Mouse (Mus musculus): ENCODE data around the gene Arsa. TPM values are rescaled to one million over a fixed set of nuclear protein-coding genes. Genes with fewer than 3 reads are reported as not detected.
A peak's percentile ranks its signal among the peaks of the same experiment; 100 is the strongest.

Gene Arsa
- polyA plus RNA-seq, 1 experiment from 2014 or later, result 23.8 TPM

DNA sequence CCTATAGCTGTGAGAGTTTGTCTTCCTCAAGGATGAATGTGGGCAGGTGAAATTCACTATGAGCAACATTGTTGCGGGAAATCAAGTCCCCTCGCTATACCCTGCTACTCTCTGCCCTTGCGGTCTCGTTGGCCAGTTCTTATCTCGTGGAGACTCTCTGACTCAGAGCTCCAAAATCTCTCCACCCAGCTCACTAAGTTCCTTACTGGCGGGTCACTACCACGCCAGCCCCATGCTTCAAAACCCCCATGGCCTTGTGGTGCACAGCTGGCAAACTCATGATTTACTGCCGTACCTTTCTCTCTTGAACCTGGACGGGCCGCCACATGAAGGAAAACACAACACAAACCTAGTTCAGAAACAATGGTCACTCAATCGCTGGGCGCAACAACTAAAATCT lies 11.0 kb upstream of the Arsa start:
- no peaks in the 10 kb centered on the region for H3K9me3 ChIP-seq
- WGBS, result 84% methylated on average over 12 of the region's 12 CpGs
- H3K4me1 ChIP-seq, result no peaks in the 10 kb centered on the region
- H3K4me3 ChIP-seq, result no peak overlapping the region
- H3K36me3 ChIP-seq, result no peaks in the 10 kb centered on the region
- H3K27ac ChIP-seq (replicated peaks), result no peak overlapping the region
- no peak overlapping the region for H3K9ac ChIP-seq (replicated peaks)
- H3K4me2 ChIP-seq (replicated peaks), result no peak overlapping the region
- no peak for ATAC-seq (replicated peaks)
- no peaks in the 10 kb centered on the region for H3K27me3 ChIP-seq

DNA sequence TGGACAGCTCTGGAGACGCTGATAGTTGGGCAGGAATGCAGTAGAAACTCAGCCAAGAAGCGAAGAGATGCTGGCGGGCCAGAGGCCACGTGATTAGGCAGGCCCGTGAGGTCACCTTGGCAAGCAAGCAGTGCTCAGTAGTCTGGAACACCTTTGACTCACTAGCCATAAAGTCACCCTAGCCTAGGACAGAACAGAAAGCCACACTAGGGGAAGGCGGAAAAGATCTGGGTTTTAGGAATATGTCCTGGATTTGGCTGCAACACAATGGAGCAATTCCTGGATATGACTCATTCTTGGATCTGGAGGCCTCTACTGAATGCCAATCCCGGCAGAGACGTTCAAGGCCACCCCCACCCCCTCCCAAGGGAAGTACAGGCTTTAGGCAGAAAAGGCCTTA lies 3.4 kb upstream of the Arsa start:
- no peak overlapping the region for H3K27ac ChIP-seq (replicated peaks)
- no peak overlapping the region for H3K4me3 ChIP-seq
- no peak for ATAC-seq (replicated peaks)
- no peaks in the 10 kb centered on the region for H3K36me3 ChIP-seq
- no peaks in the 10 kb centered on the region for H3K27me3 ChIP-seq
- peaks cover 7% of the 10 kb centered on the region for H3K4me1 ChIP-seq
- H3K4me2 ChIP-seq (replicated peaks), result no peak overlapping the region
- WGBS, result 79% methylated on average over 8 of the region's 8 CpGs
- no peak overlapping the region for H3K9ac ChIP-seq (replicated peaks)
- H3K9me3 ChIP-seq, result no peaks in the 10 kb centered on the region

DNA sequence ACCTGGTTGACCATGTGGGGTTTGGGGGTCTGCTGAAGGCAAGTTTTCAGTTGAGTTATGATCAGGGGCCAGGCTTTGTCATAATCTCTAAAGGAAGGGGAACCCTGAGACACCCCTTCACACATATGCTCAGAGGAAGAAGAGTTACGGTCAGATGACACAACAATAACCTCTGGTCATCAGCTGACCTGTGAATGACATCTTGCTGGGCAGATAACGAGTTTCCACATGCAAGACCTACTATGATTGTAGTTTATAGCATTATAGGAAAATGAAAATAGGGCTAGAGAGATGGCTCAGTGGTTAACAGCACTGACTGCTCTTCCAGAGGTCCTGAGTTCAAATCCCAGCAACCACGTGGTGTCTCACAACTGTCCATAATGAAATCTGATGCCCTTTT lies 1.4 kb upstream of the Arsa start:
- Histone ChIP-seq H3K9me3 (no peaks in the 10 kb centered on the region), H3K4me2 (replicated peaks) (no peak overlapping the region), H3K36me3 (no peaks in the 10 kb centered on the region), H3K27me3 (no peaks in the 10 kb centered on the region), H3K4me3 (no peak overlapping the region), H3K4me1 (peaks cover 13% of the 10 kb centered on the region), H3K9ac (replicated peaks) (no peak overlapping the region), H3K27ac (replicated peaks) (no peak overlapping the region)
- ATAC-seq (replicated peaks), result no peak
- WGBS, result 89% methylated on average over 3 of the region's 3 CpGs

DNA sequence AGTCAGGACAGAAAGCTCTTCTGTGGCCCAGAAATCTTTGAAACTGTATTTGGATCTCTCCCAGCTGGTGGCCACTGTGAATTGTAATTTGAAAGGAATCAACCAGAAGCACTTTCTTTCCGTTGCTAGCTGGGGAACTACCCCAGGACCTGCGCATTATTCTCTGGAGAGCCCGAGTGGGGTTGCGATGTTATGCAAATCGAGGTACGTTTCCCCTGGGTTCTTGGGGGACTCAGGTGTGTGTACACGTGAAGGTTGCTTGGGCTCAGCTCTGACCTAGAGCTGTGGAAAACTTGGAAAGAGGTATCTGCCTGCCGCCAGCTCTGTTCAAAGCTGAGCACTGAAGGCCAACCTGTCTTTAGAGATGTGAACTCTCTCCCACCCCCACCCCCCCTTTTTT lies 581 bp upstream of the Arsa start:
- H3K4me1 ChIP-seq, result peaks cover 13% of the 10 kb centered on the region
- no peaks in the 10 kb centered on the region for H3K36me3 ChIP-seq
- ATAC-seq (replicated peaks), result no peak
- H3K27ac ChIP-seq (replicated peaks), result no peak overlapping the region
- no peak overlapping the region for H3K4me3 ChIP-seq
- 47% methylated on average over 8 of the region's 8 CpGs for WGBS
- no peak overlapping the region for H3K9ac ChIP-seq (replicated peaks)
- no peaks in the 10 kb centered on the region for H3K27me3 ChIP-seq
- H3K9me3 ChIP-seq, result no peaks in the 10 kb centered on the region
- no peak overlapping the region for H3K4me2 ChIP-seq (replicated peaks)

DNA sequence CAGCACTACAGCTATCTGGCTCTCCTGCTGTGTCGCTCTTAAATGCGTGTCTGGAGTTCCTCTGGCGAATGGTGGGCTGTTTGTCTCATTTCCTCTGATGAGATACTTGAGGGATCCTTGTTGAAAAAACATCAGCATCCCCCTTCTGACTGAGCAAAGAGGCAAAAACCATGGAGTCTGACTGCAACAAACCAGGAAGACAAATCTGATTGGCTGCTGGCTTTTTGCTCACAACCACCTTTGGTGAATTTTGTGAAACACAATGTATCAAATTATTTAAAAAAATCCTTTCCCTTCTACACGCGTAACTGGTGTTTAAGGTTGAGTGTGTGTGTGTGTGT lies 780 bp downstream of the Arsa start:
- no peaks in the 10 kb centered on the region for H3K27me3 ChIP-seq
- H3K9me3 ChIP-seq, result no peaks in the 10 kb centered on the region
- H3K27ac ChIP-seq (replicated peaks), result peak overlapping the region; percentile 89
- WGBS, result 6% methylated on average over 5 of the region's 5 CpGs
- H3K36me3 ChIP-seq, result no peaks in the 10 kb centered on the region
- H3K4me2 ChIP-seq (replicated peaks), result peak overlapping the region; percentile 80
- ATAC-seq (replicated peaks), result no peak
- H3K4me3 ChIP-seq, result peak overlapping the region; percentile 61
- H3K9ac ChIP-seq (replicated peaks), result peak overlapping the region; percentile 65
- H3K4me1 ChIP-seq, result peaks cover 13% of the 10 kb centered on the region

DNA sequence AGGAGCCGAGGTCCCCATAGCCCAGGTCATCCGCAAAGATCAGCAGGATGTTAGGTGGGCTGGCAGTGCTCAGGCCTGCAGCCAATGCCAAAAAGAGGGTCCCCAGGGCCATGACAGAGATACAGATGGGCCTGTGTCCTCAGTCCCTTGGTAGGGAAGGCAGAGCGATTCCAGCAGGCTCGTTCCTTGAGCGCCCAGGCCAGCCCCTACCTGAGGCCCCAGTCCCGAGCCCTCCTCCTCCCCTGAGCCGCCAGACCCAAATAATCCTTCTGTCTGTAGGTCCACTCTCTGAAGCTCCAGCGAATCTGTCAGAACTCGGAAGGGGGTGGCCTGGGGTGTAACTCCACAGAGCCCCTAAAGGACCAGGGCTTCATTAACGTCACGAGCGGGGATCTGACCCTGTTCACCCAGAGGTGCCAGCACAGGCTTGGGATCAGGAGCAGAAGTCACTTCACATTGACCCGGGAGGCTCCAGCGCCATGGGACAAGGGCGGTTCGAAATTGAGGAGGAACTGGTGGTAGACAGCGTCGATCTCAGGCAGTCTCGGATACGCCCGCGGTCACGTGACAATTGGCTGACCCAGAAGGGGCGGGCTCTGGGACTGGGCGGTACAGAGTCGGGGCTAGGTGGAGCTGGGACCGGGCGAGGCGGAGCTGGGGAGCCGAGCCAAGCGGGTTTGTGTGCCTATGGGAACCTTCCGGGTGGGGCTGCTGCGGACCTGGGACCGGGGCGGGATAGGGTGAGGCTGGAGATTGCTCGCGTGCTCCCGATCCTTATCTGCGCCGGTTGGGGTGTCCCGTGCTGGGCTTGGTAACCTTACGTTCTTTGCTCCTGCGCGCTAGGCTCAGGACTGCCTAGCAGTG lies 1.4 kb downstream of the Arsa start:
- Histone ChIP-seq H3K27me3 (no peaks in the 10 kb centered on the region), H3K9ac (replicated peaks) (peak overlapping the region; percentile 65)
- WGBS, result 10% methylated on average over 44 of the region's 44 CpGs

DNA sequence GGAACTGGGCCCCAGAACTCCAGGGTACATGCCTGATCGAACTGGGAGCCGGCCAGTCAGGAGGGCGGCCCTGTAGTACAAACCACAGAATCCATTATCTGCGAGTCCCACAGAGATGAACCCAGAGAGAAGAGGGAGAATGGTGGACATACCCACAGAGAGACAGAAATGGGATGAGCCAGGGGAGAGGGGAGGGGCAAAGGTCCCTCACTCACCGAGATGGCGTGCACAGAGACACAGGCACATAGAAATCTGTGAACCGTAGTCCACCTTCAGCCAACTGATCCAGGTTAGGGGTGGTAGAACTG lies 2.0 kb downstream of the Arsa start:
- H3K4me2 ChIP-seq (replicated peaks), result peak overlapping the region; percentile 80
- H3K9me3 ChIP-seq, result no peaks in the 10 kb centered on the region
- no peak for ATAC-seq (replicated peaks)
- H3K9ac ChIP-seq (replicated peaks), result peak overlapping the region; percentile 65
- H3K36me3 ChIP-seq, result no peaks in the 10 kb centered on the region
- no peaks in the 10 kb centered on the region for H3K27me3 ChIP-seq
- 90% methylated on average over 7 of the region's 7 CpGs for WGBS
- no peak overlapping the region for H3K27ac ChIP-seq (replicated peaks)
- H3K4me1 ChIP-seq, result peaks cover 13% of the 10 kb centered on the region
- peak overlapping the region; percentile 61 for H3K4me3 ChIP-seq

More for the DNA sequence above, 1.4 kb downstream of the Arsa start:
- peak; percentile 97 for ATAC-seq (replicated peaks)
- peak overlapping the region; percentile 61 for H3K4me3 ChIP-seq
- peak overlapping the region; percentile 89 for H3K27ac ChIP-seq (replicated peaks)
- no peaks in the 10 kb centered on the region for H3K36me3 ChIP-seq
- peaks cover 13% of the 10 kb centered on the region for H3K4me1 ChIP-seq
- no peaks in the 10 kb centered on the region for H3K9me3 ChIP-seq
- H3K4me2 ChIP-seq (replicated peaks), result peak overlapping the region; percentile 80

DNA sequence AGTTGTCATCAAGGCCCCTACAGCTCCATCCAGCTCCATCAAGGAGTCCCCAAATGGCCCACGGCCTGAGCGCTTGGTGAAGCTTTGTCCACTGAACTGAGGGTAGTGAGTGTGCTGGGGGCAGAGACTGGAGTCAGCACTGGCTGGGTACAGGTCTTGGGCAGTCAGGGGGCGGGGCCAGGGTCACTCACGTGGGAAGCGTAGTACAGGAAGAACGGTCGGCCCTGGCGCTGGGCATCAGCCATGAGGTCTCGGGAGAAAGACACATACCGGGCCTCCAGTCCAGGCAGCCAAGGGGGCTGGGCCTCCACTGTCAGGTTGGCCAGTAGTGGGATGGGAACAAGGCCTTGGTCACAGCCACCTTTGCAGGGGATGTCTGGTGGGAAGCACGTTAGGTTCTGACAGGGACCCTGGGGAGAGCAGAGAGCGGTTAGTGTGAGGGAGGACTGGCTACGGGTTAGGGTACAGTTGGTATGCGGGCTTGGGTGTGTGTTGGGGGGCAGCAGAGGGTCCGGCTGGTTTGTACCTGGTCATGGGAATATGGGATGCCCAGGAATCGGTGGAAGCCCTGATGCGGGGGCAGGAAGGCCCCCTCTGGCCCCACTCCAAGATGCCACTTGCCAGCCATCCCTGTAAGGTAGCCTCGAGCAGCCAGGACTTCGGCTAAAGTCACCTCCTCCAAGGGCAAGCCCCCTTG lies 2.5 kb downstream of the Arsa start:
- Histone ChIP-seq H3K27ac (replicated peaks) (no peak overlapping the region), H3K27me3 (no peaks in the 10 kb centered on the region), H3K4me2 (replicated peaks) (peak overlapping the region; percentile 80), H3K36me3 (no peaks in the 10 kb centered on the region), H3K9me3 (no peaks in the 10 kb centered on the region), H3K4me1 (peaks cover 13% of the 10 kb centered on the region), H3K4me3 (no peak overlapping the region), H3K9ac (replicated peaks) (no peak overlapping the region)
- WGBS, result 90% methylated on average over 19 of the region's 19 CpGs
- ATAC-seq (replicated peaks), result no peak

DNA sequence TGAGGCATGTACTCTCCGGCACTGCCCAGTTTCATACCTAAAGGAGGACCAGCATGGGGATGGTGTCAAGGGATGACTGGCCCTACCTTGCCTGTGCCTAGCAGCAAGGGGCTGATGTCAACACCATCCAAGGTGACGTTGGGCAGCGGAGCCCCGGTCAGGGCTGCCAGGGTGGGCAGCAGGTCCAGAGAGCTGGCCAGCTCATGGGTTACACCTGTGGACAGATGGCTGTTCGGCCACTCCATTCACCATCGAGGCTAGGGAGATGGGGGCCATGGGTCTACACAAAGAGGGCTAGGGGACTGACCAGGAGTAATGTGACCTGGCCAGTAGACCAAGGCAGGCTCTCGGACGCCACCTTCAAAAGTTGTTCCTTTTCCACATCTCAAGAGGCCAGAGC lies 3.3 kb downstream of the Arsa start:
- Histone ChIP-seq H3K27ac (replicated peaks) (no peak overlapping the region), H3K4me3 (no peak overlapping the region), H3K9me3 (no peaks in the 10 kb centered on the region), H3K27me3 (no peaks in the 10 kb centered on the region), H3K36me3 (no peaks in the 10 kb centered on the region), H3K4me2 (replicated peaks) (no peak overlapping the region), H3K4me1 (peaks cover 13% of the 10 kb centered on the region), H3K9ac (replicated peaks) (no peak overlapping the region)
- WGBS, result 96% methylated on average over 8 of the region's 8 CpGs
- ATAC-seq (replicated peaks), result no peak

DNA sequence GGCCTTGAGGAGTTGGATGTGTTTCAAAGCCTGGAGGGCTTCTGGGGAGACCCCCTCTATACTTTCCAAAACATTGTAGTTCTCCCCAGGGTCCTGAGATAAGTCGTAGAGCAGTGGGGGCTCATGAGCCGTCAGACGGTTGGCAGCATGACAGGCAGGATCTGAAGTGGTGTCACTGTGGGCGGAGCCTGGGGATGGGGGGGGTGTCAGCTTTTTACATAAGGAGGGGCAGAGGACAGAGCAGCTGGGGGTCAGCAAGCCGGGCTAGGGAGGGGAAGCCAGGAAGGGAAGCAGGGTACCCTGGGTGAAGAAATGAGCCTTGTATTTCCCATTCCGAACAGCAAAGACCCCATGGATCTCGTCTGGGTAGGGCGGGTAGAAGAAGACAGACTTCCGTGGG lies 3.9 kb downstream of the Arsa start:
- H3K36me3 ChIP-seq, result no peaks in the 10 kb centered on the region
- no peaks in the 10 kb centered on the region for H3K27me3 ChIP-seq
- no peak overlapping the region for H3K9ac ChIP-seq (replicated peaks)
- H3K4me2 ChIP-seq (replicated peaks), result no peak overlapping the region
- 82% methylated on average over 9 of the region's 9 CpGs for WGBS
- no peak overlapping the region for H3K4me3 ChIP-seq
- H3K27ac ChIP-seq (replicated peaks), result no peak overlapping the region
- no peaks in the 10 kb centered on the region for H3K9me3 ChIP-seq
- peaks cover 13% of the 10 kb centered on the region for H3K4me1 ChIP-seq
- ATAC-seq (replicated peaks), result no peak

DNA sequence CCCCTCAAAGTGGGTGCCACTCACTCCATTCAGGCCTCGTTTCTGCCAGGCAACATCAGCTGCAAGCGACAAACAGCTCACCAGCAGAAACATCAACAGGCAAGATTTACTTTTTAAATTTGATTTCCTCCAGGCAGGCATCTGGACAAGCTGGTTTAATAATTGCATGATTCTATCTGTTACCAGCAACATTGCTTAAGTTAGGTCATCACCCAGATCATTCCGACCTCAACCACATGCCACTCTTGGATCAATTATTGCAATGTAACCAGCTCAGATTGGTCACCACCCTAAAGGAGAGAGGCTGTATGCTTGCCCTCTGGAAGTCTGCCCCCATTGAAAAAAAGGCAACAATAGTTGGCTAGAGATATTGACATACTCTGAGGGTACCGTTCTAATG lies 5.7 kb downstream of the Arsa start:
- Histone ChIP-seq H3K9me3 (no peaks in the 10 kb centered on the region), H3K27ac (replicated peaks) (no peak overlapping the region), H3K9ac (replicated peaks) (no peak overlapping the region), H3K27me3 (no peaks in the 10 kb centered on the region), H3K4me1 (peaks cover 9% of the 10 kb centered on the region), H3K4me2 (replicated peaks) (no peak overlapping the region), H3K4me3 (no peak overlapping the region), H3K36me3 (no peaks in the 10 kb centered on the region)
- 90% methylated on average over 4 of the region's 4 CpGs for WGBS
- no peak for ATAC-seq (replicated peaks)

DNA sequence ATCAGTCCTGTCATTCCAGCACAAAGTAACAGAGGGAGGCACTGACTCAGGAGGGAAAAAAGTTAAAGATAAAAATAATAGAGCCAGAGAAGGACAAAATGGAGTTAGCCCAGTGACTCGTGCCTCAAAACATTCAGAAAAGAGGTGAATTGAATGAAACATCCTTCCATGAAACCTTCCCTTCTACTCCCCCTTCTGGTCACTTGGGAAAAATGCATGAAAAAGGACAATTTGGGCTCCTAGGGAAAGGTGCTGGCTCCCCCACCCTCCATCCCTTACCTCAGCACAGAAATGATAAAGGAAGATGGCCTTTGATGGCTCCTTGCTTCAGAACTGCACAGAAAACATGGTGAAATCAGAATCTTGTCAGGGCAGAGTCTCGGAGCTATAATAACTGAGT lies 8.6 kb downstream of the Arsa start:
- Histone ChIP-seq H3K9me3 (no peaks in the 10 kb centered on the region), H3K4me1 (no peaks in the 10 kb centered on the region), H3K27ac (replicated peaks) (no peak overlapping the region), H3K27me3 (no peaks in the 10 kb centered on the region), H3K4me3 (no peak overlapping the region), H3K36me3 (peaks cover 9% of the 10 kb centered on the region; the same call in 1 of the 2 replicates), H3K9ac (replicated peaks) (no peak overlapping the region), H3K4me2 (replicated peaks) (no peak overlapping the region)
- no peak for ATAC-seq (replicated peaks)
- WGBS, result 28% methylated on average over 2 of the region's 2 CpGs
